Mouse (Mus musculus) frontal cortex, postnatal 10 days (tissue): Measurements from ENCODE around the gene Hlx.

Source experiments
- DNase-seq, 2 experiments: peaks; one replicate each; pipeline ENCODE4 v3.0.0; 2022; ENCODE audit warnings: low spot score in 2 of 2, mixed read lengths in 1 of 2

Hlx gene

DNA sequence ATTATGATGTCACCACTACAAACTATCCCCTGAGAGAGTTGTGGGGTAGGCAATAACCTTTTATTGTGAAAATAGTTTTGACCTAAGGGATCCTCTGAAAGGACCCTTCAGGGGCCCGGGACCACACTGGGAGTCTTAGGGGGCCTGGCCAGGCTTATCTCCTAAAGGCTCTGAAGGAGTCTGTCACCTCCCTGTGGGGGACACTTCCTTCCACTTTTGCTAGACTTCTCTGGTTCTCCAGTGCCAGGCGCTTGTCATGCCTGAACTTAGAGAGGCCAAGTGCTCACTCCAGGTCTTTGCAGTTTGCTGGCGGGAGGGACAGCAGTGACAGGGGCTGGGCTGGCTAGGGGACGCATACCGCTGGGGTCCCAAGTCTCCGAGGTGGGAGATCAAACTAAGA lies 16.3 kb downstream of the Hlx start:
- DNase-seq, result no peak

DNA sequence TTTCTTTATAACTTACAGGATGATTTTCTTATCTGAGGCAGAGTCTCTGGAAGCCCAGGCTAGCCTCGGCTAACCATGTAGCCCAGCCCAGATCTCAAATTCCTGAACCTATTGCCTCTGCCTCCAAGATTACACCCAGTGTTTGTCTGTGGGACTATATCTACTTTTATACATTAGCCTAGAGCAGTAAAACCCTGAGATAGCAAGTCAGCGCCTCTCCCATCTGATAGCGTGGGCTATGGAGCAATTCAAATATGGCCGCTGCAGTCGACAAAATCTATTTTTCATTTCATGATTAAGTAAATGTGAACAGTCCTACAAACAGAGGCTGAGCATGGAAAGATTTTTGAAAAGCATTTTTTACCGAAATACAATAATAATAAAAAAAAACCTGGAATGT lies 16.7 kb downstream of the Hlx start:
- DNase-seq, result no peak

DNA sequence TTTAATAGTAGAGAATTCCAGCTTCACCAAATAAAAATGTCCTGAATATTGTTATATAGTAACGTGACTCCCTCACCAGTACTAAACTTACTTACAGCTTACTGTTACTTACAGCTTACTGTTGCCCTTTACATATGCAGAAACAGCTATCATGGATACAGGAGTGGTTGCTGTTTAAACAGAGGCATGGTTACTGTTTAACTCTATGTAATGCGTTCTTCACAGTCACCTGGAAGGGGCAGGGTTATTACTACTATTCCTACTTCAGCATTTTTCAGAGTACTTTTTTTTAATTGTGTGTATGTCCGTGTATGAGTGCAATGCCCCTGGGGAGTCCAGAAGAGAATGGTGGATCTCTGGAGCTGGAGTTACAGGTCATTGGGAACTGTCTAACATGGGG lies 17.9 kb downstream of the Hlx start:
- no peak for DNase-seq

DNA sequence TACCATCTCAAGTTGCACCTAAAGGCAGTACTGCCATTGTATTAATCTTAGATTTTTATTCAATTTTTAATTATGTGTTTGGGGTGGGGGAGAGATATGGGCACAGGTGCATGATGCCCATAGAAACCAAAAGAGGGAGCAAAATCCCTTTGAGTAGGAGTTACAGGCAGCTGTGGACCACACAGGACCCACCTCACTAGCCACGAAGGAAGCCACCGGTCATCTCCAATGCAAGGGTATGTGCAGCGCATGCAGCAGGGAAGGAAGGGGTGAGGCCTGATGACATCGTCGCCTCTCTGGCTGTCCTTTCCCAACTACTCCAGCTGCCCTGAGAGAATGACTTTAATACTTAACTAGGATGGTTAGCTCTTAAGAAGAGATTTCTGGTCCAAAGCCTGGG lies 18.7 kb downstream of the Hlx start:
- no peak for DNase-seq

DNA sequence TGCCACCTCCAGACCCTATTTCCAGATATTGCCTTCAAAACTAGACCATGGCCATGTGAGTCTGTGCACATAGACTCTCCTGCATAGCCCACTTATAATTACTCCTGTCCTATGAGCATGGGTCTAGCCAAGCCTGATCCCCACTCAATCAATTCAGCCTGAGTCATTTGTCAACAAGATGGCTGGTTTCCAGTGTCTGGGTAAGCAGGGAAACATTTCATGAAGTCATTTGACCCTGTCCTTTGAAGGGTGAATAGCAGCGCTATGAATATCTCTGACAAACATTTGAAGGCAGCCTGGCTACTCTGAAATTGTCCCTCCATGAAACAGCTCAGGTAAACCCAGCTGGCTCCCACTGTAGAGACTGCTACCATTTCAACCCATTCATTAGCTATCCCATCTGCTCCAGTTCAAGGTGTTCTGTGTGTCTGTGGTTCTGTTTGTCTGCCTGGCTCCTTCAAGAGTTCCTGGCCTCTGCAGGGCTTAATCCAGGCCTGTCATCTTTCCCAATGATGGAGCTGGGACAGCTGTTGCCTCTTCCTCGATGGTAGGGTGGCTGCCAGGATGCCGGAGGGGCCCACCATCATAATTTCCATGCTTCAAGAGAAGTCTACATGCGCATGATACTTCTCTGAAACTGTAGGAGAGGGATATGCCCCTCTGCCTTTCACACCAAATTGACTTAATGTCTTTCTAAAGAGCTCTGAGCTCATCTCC lies 24.7 kb downstream of the Hlx start:
- no peak for DNase-seq

DNA sequence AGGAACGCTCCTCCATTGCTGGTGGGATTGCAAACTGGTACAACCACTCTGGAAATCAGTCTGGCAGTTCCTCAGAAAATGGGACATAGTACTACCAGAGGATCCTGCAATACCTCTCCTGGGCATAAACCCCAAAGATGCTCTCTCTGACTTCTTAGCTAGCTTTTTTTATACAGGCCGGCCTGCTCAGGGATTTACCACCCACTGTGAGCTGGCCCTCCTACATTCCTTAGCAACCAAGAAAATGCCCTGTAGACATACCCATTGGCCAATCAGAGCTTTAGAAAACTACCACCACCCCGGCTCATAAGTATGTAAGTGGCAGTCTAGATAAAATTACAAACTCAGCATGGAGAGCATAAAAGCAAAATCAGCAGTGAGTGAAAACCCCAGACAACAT lies 27.5 kb downstream of the Hlx start:
- no peak for DNase-seq

DNA sequence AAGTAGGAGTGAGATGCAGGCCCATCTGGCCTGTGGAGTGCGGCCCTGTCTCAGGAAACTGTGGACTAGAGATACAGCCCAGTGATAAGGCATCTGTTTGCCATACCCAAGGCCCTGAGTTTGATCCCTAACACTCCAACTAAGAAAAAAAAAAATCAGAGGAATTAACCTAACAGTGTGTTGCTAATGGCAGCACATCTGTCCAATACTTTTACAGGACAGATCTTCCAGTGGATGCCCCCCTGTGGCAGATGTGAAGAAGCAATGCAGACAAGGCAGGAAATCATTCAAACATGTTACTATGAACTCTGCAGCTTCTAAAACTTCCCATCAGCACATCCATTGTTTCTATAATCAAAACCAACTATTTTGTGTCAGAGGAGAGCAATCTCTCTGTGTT lies 33.1 kb downstream of the Hlx start:
- no peak for DNase-seq

DNA sequence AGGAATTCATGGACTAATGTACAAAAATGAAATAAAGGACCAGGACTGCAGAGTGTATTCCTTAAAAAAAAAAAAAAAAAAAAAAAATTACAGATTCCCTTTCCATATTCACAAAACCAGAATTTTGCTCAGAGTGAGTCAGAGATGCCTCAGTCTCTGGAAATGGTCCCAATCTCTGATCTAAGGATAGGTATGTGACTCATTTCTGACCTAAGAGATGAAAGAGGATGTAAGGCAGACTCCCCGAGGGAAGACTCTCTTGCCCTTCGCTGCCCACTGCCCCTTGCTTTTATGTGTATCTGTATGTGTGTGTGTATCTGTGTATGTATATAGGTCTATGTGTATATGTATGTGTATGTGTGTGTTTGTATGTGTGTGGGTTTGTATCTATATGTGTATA lies 37.0 kb downstream of the Hlx start:
- DNase-seq, result no peak

DNA sequence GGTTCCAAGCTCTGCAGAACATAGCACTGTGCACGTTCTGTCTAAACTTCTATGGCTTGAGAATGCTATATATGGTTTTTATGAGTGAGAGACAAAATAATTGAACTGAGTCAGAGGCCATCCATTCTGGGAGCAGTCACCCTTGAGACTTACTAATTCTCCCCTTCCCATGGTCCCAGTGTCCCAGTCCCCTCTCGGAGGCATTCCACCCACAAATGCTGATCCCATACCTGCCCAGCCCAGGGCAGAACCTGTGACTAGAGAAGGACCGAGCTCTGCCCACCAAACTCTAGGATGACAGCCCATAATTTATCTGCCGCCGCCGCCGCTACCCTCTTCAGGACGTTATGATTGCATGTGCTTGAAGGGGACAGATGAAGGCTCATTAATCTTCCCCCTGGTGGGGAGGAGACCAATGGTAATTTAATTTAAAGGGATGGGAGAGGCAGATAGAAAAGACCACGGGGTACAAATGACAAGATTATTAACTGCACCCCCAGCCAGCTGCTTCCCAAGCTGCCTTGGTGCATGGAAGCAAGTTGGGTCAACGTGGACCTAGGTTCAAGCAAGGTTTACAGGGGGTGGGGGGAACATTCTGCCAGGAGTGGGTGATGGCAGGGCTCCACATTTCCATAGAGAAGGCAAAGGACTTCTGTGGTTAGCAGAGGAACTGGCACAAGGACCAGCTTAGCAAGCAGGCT lies 40.1 kb downstream of the Hlx start:
- DNase-seq, result no peak

DNA sequence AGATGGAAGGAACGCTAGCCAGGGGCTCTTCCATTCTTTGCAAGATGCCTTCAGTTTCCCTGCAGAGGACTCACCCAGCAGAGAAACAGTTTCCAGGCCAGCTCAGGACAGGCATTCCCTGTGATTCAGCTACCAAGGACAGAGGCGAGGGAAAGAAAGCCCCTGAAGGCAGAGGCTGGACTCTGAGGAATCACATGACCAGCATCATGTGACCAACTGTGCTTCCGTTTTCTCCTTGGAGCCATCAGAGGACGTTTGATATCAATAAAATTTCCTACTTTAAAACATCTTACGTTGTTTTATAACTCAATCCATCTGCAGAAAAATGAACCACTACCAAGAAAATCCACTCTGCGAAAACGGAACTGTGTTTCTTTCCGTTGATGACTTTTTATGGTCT lies 41.2 kb downstream of the Hlx start:
- no peak for DNase-seq

DNA sequence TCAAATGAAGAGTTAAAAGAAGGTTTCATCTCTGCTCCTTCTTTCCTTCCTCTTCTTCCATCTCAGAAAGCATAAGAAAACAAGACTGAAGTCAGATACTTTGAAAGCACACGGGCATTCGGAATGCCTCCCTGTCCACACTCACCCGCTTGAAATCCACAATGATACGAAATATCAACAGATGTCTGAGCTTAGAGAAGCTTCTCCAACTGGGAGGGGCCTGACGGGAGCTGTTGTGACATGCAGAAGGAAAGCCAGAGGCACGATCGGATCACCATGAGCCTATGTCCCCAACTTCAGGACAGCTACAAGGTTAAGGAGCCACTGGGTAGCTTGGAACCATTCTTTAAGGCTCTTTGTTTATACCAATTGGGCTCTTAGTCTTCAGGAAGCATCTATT lies 44.4 kb downstream of the Hlx start:
- no peak for DNase-seq

DNA sequence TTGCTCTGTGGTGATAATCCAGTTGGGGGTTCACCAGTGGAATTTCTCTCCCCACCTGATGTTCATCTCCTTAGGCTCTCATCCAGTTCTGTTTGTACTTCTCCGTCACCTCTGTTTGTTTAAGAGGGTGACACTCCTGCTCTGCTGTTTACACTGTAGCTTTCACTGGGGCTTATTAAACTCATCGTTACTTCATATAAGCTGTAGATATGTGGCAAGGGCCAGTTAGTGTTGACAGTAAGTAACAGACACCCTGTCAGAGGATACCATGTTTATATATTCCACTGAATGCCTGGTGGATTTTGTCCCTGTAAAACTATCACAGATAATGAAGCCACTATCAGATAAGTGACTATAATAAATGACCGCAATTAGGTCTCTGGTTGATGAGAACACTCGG lies 44.9 kb downstream of the Hlx start:
- no peak for DNase-seq

DNA sequence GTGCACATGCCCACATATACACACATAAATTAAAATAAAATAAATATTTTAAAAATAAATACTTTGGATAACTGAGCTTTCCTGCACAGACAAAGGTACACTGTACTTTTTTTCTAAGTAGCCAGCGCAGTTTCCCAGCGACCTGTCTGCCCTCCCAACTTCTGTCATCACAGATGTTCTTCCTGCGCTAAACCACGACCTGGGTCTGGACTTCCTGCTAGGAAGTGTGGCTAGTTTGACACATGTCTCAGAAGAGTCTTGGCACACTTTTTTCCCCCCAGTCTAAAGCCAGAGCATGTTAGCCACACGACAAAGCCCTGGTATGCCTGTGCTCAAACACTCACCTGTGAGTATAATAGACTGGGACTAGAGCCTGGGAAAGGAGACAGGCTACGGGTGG lies 48.9 kb downstream of the Hlx start:
- no peak for DNase-seq

DNA sequence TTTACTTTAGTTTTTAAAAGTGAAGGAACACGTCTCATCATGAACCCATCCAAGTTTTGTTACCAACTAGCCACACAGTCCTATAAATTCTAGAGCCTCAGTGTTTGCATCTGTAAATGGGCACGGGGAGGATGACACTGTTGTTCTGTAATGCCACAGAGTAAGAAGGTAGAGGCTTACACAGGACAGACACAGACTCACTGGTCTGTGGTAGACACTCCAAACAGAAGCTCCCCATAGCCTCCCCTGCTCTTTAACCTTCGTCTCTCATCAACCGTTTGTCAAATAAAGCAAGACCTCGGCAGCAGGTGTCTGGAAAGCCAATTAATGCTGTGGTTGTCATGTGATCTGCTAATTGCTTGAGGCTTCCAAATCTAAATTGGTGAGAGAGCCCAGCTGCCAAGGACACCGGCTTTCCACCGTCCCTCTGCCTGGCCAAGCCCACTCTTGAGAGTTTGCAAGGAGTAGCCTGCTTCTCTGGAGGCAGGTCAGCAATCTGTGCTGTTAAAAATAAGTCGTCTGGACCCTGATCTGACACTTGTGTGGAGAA lies 52.9 kb downstream of the Hlx start:
- no peak for DNase-seq

DNA sequence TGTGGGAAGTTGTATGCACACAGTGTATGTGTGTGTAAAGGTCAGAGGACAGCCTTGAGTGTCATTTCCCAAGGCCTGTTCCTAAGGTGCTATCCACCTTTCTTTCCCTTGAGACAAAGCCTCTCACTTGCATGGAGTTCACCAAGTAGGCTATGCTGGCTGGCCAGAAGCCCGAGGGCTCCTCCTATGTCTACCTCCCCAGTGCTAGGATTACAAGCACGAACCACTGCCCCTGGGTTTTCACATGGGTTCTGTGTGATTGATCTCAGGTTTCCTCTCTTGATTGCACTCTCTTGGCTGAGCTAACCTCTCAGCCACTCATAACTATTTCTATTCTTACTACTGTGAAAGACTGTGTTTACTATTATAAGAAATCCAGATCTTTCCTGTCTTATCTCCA lies 54.8 kb downstream of the Hlx start:
- no peak for DNase-seq
